27 mouse cellular contexts compared by ENCODE assay signal in the genomic region with DNA sequence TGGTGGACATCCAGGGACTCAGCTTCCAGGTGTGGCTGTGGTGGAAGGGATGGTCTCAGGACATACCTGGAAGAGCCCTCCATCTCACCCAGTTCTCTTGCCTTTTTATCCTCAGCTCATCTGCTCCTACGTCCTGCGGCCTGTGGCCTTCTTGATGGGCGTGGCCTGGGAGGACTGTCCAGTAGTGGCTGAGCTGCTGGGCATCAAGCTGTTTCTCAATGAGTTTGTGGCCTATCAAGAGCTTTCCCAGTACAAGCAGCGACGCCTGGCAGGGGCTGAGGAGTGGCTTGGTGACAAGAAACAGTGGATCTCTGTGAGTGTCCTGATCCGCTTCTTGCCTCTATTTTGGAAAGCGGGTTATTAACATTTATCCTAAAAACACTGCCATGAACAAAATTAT. TPM values are rescaled to one million over a fixed set of nuclear protein-coding genes. Genes with fewer than 3 reads are reported as not detected.
"Had no signal": no experiment of that assay in that cellular context is flagged by ENCODE, and none has a peak within 500 bp of the region (broad histone marks: within the 10 kb centered on the region; RNA-seq: fewer than 3 reads in every experiment).

No protein-coding gene starts in this region.

- DNase-seq: gastrocnemius, adult 2 months; gastrocnemius, postnatal 10 days; gastrocnemius, postnatal 25 days; heart, adult 18-20 months; heart, postnatal 14 days; heart, postnatal 4 days; kidney, adult 18-20 months; kidney, adult 8-10 months; kidney, postnatal 10 days; liver had no signal

- H3K9me3 ChIP-seq: heart, embryonic 13.5 days; heart, embryonic 15.5 days; hindbrain, embryonic 10.5 days; hindbrain, embryonic 12.5 days; intestine, embryonic 15.5 days; limb, embryonic 10.5 days; limb, embryonic 12.5 days had no signal

- H3K4me1 ChIP-seq: heart, embryonic 13.5 days; heart, embryonic 15.5 days; hindbrain, embryonic 10.5 days; hindbrain, embryonic 12.5 days; intestine, embryonic 15.5 days; limb, embryonic 10.5 days; limb, embryonic 12.5 days had no signal

- H3K27ac ChIP-seq: gastrocnemius, adult 2 months; heart, embryonic 13.5 days; heart, embryonic 15.5 days; hindbrain, embryonic 10.5 days; hindbrain, embryonic 12.5 days; hindbrain, embryonic 14.5 days; intestine, embryonic 15.5 days; layer of hippocampus, adult 2 months; left cerebral cortex, adult 2 months; limb, embryonic 10.5 days; limb, embryonic 12.5 days had no signal

- H3K4me2 ChIP-seq: heart, embryonic 11.5 days; heart, embryonic 13.5 days; heart, embryonic 15.5 days; hindbrain, embryonic 12.5 days; hindbrain, embryonic 14.5 days; intestine, embryonic 15.5 days; limb, embryonic 12.5 days had no signal

- H3K36me3 ChIP-seq: heart, embryonic 13.5 days; heart, embryonic 15.5 days; hindbrain, embryonic 10.5 days; hindbrain, embryonic 12.5 days; intestine, embryonic 15.5 days; limb, embryonic 10.5 days; limb, embryonic 12.5 days had no signal

- H3K9ac ChIP-seq: heart, embryonic 13.5 days; heart, embryonic 15.5 days; hindbrain, embryonic 12.5 days; hindbrain, embryonic 14.5 days; intestine, embryonic 15.5 days; limb, embryonic 12.5 days had no signal

- H3K4me3 ChIP-seq: gastrocnemius, adult 2 months; heart, embryonic 13.5 days; heart, embryonic 15.5 days; hindbrain, embryonic 10.5 days; hindbrain, embryonic 12.5 days; intestine, embryonic 15.5 days; layer of hippocampus, adult 2 months; left cerebral cortex, adult 2 months; limb, embryonic 10.5 days; limb, embryonic 12.5 days had no signal

- H3K27me3 ChIP-seq: hindbrain, embryonic 12.5 days; intestine, embryonic 15.5 days had no signal

- ATAC-seq: hindbrain, embryonic 16.5 days; inflammation-experienced regulatory T-cells, adult 6 months; intestine, embryonic 15.5 days; intestine, postnatal 0 days had no signal

RNA-seq across cellular contexts. Expression of a gene that starts 49.8 kb away (rescaled TPM):
- total RNA-seq: granulocyte monocyte progenitor cell, adult 5-6 weeks; layer of hippocampus, adult 2 months; layer of hippocampus, postnatal 10 days; layer of hippocampus, postnatal 25 days had no signal
- polyA plus RNA-seq: hindbrain, embryonic 10.5 days; hindbrain, embryonic 12.5 days; hindbrain, embryonic 14.5 days; hindbrain, embryonic 16.5 days; inflammation-experienced regulatory T-cells, adult 6 months; limb, embryonic 10.5 days; limb, embryonic 12.5 days had no signal
